Mouse (Mus musculus) left cerebral cortex, adult 2 months (tissue): ENCODE measurements around the gene Efhc1. TPM values are rescaled to one million over a fixed set of nuclear protein-coding genes. Genes with fewer than 3 reads are reported as not detected.

Experiments
- DNase-seq, 2 experiments: peaks; one replicate each; pipeline ENCODE4 v3.0.0; 2021 to 2022; ENCODE audit warnings: low spot score in 2 of 2, mixed read lengths in 1 of 2; ENCODE audit errors: extremely low spot score in 1 of 2
- H3K27ac ChIP-seq: fragments of 200-600 bp; 2 replicates; pipeline ENCODE4 v1.8.1; 2022
- H3K4me3 ChIP-seq: fragments of 200-600 bp; 2 replicates; pipeline ENCODE4 v1.8.1; 2022
- CTCF ChIP-seq: fragments of 200-600 bp; IDR thresholded peaks from 2 replicates; pipeline ENCODE4 v1.8.1; 2022; ENCODE audit warnings: antibody characterized with exemption, mild to moderate bottlenecking, moderate library complexity
- intact Hi-C: fragments of 180-260 bp; cut with DNase I; formaldehyde crosslinking; loops from one replicate; pipeline ENCODE4 v1.15.1; 2025
- long read RNA-seq, 2 experiments: library from polyadenylated mRNA; stranded (forward); transcript quantifications; one replicate each; pipeline ENCODE4 v2.0.0; 2021; ENCODE audit warnings: borderline mapping rate in 2 of 2
- total RNA-seq, 2 experiments: library from RNA; stranded (reverse); gene quantifications; 2 replicates each; pipeline ENCODE4 v1.2.3; 2021

Gene Efhc1
- 1 to 10 TPM; 1.3 to 1.9 TPM for total RNA-seq
- long read RNA-seq, experiment 1, partial matches to known transcripts = 0 of 1 reads
- long read RNA-seq, experiment 1, other reads (novel, unspliced or antisense) = 1 of 1 reads
- long read RNA-seq, experiment 2 = 0 reads

DNA sequence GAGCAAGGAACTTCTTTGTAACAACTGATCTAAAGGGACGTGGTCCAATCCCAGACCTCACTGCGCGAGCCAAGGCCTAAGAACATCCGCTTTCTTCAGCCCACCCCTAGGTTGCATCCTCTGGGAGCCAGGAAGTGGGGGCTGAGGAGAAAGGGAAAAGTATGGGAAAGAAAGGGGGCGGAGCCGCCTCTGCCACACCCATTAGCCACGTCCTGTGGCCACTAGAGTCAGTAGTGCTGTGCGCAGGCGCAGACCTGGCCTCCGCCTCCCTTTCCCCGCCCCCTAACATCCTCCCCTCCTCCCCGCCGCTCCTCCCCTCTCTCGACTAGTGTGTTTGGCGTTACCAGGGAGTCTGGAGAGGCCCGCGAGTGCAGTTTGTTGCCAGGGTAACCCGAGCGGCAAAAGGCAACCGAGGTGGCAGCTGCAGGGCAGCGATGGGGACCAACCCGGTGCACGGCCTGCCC lies at the start of gene Efhc1:
Gene Efhc1, plus strand, starts transcription at position 327 of the 464 bp plus-strand sequence.
- DNase-seq = peak; percentile 90 to 92
- intact Hi-C loops = loop anchor here (2.0 to 5.0 kb wide), 2 partner anchors 127 to 151 kb away; partner anchors contain the start of gene Tram2
- H3K27ac ChIP-seq = peak within 1 kb of the TSS; percentile 95
- H3K4me3 ChIP-seq = peak within 1 kb of the TSS; percentile 61
- TF ChIP-seq CTCF = no peak; the same call in 1 of the 2 replicates

DNA sequence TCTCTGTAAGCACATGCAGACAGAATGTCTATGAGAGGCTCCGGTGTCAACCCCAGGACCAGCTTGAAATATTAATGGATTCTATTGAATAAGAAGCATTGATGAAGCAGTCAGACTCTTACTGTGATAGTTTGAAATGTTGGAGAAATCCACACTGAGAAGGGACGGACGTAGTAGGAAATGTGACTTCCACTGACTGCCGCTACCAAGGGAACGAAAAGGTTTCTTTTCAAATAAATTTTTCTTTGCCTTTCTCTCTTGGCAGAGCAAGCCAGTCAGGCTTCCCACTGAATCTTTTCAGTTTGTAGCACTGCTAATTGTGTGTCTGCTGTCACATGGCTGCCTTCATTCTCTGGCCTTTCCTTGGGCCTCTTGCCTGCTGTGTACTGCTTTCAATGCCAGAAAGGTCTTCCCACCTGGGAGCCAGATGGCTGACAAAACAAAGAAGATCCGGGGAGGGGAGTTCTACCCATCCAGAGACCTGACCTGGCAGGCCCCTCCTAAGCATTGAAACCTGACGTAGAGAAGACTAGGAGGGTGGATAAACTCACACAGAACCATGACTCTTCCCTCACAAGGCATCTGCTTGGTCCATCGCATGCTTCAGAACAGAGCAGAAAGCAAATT lies 45.8 kb upstream of the Efhc1 start:
- intact Hi-C loops = loop anchor here (2.0 kb wide), 1 partner anchor 61 kb away; no protein-coding TSS in a partner anchor
- DNase-seq = peak; percentile 40 to 49
- Histone ChIP-seq H3K27ac (peak overlapping the region; percentile 85), H3K4me3 (no peak overlapping the region)
- no peak for TF ChIP-seq CTCF

- no peak for TF ChIP-seq CTCF
- peak; percentile 53 to 73 for DNase-seq
- intact Hi-C loops = no loop called here
- Histone ChIP-seq H3K27ac (peak overlapping the region; percentile 85), H3K4me3 (no peak overlapping the region)
These were observed 45.3 kb upstream of the Efhc1 start for GRCm38 (mm10) chr1:20906128-20906515.

DNA sequence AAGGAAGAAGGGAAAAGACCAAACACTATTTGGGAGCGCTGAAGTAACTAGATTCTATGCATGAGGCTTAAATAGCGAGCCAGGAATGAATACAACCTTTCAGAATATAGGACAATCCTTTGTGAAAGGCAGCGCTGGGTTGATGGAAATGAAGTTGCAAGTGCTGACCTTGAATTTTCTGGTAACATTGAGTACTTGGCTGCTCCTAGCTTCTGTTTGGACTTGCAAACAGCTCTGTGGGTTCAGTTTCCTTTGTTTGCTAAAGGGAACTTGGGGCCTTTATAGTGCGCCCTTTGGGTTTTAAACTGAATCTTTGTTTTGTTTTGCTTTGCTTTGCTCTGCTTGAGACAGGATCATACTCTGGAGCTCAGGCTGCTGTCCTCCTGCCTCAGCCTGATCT lies 42.9 kb upstream of the Efhc1 start:
- Histone ChIP-seq H3K4me3 (no peak overlapping the region), H3K27ac (peak overlapping the region; percentile 52)
- intact Hi-C loops = no loop called here
- no peak for TF ChIP-seq CTCF
- DNase-seq = no peak

DNA sequence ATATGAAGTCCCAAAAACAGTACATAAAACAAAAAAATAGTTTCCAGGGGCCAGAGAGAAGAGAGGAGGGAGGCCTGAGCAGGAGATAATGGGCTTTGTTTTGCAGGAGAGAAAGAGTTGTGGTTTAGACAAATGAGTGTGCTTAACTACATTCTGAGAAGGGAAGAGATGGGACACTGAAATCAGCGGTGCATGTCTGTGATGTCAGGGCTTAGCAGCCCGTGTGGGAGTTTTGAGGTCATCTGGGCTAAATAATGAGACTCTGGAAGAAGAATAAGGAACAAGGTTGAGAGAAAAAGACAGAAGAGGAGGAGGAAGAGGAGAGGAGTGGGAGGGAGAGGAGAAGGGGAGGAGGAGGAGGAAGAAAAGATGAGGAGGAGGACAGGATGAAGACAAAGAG lies 39.3 kb upstream of the Efhc1 start:
- Histone ChIP-seq H3K27ac (no peak overlapping the region), H3K4me3 (no peak overlapping the region)
- no peak for DNase-seq
- intact Hi-C loops = no loop called here
- no peak for TF ChIP-seq CTCF

DNA sequence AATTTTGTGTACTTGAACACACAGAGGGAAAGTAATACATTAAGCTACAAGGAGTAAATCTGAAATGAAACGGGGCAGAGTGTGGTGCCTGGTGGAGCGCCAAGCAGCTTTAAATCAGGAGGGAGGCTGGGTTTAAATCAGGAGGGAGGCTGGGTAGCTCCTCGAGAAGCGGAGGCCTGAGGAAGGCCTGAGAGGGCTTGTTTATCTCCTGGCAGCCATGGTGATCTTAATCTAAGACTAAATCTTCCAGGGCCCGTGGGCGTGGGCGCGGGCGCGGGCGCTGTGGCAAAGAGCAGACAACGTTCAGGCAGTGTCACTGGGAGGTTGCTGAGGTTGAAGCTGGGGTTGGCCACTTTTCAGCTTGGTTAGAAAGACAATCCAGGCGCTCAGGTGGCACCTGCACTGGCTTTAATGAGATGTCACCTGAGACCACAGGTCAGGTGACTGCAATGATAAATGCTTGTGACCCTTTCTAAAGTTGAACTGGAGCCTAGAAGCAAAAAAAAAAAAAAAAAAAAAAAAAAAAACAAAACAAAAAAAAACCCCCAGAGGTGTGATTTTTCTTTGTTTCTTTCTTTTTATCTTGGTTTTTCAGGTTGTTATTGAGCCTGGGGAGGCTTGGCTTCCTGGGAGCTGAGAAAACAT lies 38.8 kb upstream of the Efhc1 start:
- DNase-seq = no peak
- TF ChIP-seq CTCF = no peak
- intact Hi-C loops = no loop called here
- Histone ChIP-seq H3K27ac (no peak overlapping the region), H3K4me3 (no peak overlapping the region)

- H3K27ac ChIP-seq = no peak overlapping the region
- TF ChIP-seq CTCF = no peak
- H3K4me3 ChIP-seq = no peak overlapping the region
These were observed 36.7 kb upstream of the Efhc1 start for GRCm38 (mm10) chr1:20914769-20915168.

GRCm38 (mm10) chr1:20915608-20916007 lies 35.8 kb upstream of the Efhc1 start:
- no peak for TF ChIP-seq CTCF
- no peak overlapping the region for H3K4me3 ChIP-seq
- no peak for DNase-seq
- no peak overlapping the region for H3K27ac ChIP-seq
- intact Hi-C loops = no loop called here

More at GRCm38 (mm10) chr1:20914769-20915168, 36.7 kb upstream of the Efhc1 start:
- intact Hi-C loops = no loop called here
- no peak for DNase-seq

GRCm38 (mm10) chr1:20917496-20918050 lies 33.9 kb upstream of the Efhc1 start:
- Histone ChIP-seq H3K4me3 (no peak overlapping the region), H3K27ac (no peak overlapping the region)
- TF ChIP-seq CTCF = no peak
- intact Hi-C loops = no loop called here
- no peak for DNase-seq

GRCm38 (mm10) chr1:20919728-20920127 lies 31.7 kb upstream of the Efhc1 start:
- TF ChIP-seq CTCF = no peak
- intact Hi-C loops = no loop called here
- H3K27ac ChIP-seq = no peak overlapping the region
- DNase-seq = no peak
- no peak overlapping the region for H3K4me3 ChIP-seq

DNA sequence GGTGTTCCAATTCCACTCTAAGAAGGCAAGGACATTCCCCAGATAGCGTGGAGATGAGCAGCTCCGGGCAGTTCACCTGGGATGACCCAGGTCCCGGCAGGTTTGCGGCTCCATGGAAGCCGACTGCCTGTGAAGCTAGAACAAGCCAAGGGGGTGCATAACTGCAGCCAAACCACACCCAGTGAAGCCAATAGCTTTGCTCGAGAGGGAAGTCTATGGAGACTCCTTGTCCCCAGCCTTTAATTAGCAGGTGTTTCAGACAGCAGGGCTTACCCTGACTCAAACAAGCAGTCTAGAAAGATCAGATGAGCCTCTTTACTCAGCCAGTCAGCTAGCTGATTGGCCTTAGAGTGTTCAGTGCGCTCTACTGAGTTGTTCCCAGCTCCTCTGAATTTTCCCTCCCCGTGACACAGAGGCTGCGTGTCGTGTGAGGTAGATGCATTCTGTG lies 30.3 kb upstream of the Efhc1 start:
- H3K27ac ChIP-seq = peak overlapping the region; percentile 47
- H3K4me3 ChIP-seq = no peak overlapping the region
- DNase-seq = no peak
- intact Hi-C loops = no loop called here
- no peak for TF ChIP-seq CTCF
